Mouse (Mus musculus) intestine, postnatal 0 days (tissue): ENCODE data around the gene Slc15a4. TPM values are rescaled to one million over a fixed set of nuclear protein-coding genes. Genes with fewer than 3 reads are reported as not detected.
A peak's percentile ranks its signal among the peaks of the same experiment; 100 is the strongest.

ENCODE experiments used
- ATAC-seq: fragments of 200-750 bp; cut with Nextera tagmentation; 2 replicates; pipeline ENCODE4 v1.8.0; 2017; ENCODE audit warnings: mild to moderate bottlenecking, moderate TSS enrichment, moderate library complexity
- H3K27ac ChIP-seq: fragments of 300-500 bp; sonication (generic); 2 replicates; pipeline ENCODE4 v1.5.1; 2014; ENCODE audit warnings: mild to moderate bottlenecking, low read depth, low read length, moderate library complexity
- H3K27me3 ChIP-seq: fragments of 300-500 bp; sonication (generic); replicated peaks from 2 replicates; pipeline ENCODE4 v1.6.1; 2014; ENCODE audit warnings: low read length, mixed read lengths; ENCODE audit not compliant: control insufficient read depth, insufficient read depth
- H3K36me3 ChIP-seq: fragments of 300-500 bp; sonication (generic); 2 replicates; pipeline ENCODE4 v1.6.1; 2014; ENCODE audit warnings: mild to moderate bottlenecking, moderate library complexity; ENCODE audit not compliant: control insufficient read depth, insufficient read depth
- H3K4me1 ChIP-seq: fragments of 300-500 bp; sonication (generic); replicated peaks from 2 replicates; pipeline ENCODE4 v1.6.1; 2014; ENCODE audit warnings: antibody characterized with exemption, low read length, mixed read lengths; ENCODE audit not compliant: control insufficient read depth, insufficient read depth
- H3K4me2 ChIP-seq: fragments of 300-500 bp; sonication (generic); replicated peaks from 2 replicates; pipeline ENCODE4 v1.6.1; 2014; ENCODE audit warnings: low read depth, mild to moderate bottlenecking, moderate library complexity
- H3K4me3 ChIP-seq: fragments of 300-500 bp; sonication (generic); 2 replicates; pipeline ENCODE4 v1.5.1; 2014; ENCODE audit warnings: low read depth, low read length
- H3K9ac ChIP-seq: fragments of 300-500 bp; sonication (generic); 2 replicates; pipeline ENCODE4 v1.6.1; 2014; ENCODE audit warnings: mild to moderate bottlenecking, low read depth, low read length
- H3K9me3 ChIP-seq: fragments of 300-500 bp; sonication (generic); 2 replicates; pipeline ENCODE4 v1.6.1; 2016; ENCODE audit warnings: mixed run types; ENCODE audit not compliant: control insufficient read depth
- CTCF ChIP-seq: sonication (generic); IDR thresholded peaks from 2 replicates; pipeline ENCODE4 v1.5.1; 2016; ENCODE audit warnings: low read depth, mild to moderate bottlenecking, control low read depth, antibody characterized with exemption, moderate library complexity
- WGBS: fragments of 180-500 bp; shearing (Covaris S2); extraction: QIAGEN DNeasy Blood & Tissue Kit; methylation state at CpG from one replicate; pipeline ENCODE4 v1.1.7; 2014; 5-methylcytosine and 5-hydroxymethylcytosine counted together
- polyA plus RNA-seq: library from polyadenylated mRNA; unstranded; fragments of >200 nt; fragmentation: Nextera tagmentation; extraction: Ambion mirVana; gene quantifications from 2 replicates; pipeline ENCODE4 v1.2.1, GENCODE M21; 2015

Gene Slc15a4
- polyA plus RNA-seq, 1 experiment from 2014 or later = 6.9 TPM

DNA sequence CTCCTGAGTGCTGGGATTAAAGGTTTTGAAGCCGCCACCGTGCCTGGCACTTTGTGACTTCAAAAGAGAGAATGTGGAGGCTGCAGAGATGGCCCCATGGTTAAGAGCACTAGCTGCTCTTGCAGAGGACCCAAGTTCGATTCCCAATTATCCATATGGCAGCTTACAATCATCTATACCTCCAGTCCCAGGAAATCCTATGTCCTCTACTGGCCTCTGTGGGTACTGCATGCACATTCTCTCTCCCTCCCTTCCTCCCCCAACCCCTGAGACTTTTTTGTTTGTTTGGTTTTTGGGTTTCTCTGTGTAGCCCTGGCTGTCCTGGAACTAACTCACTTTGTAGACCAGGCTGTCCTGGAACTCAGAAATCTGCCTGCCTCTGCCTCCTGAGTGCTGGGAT, 26.6 kb upstream of the Slc15a4 start:
- H3K27ac ChIP-seq = no peak overlapping the region
- ATAC-seq = no peak
- TF ChIP-seq CTCF = peak; percentile 36
- no peak overlapping the region for H3K4me3 ChIP-seq
- H3K4me2 ChIP-seq = no peak overlapping the region
- no peaks in the 10 kb centered on the region for H3K27me3 ChIP-seq
- H3K9ac ChIP-seq = no peak overlapping the region
- H3K9me3 ChIP-seq = peaks cover 8% of the 10 kb centered on the region; the same call in 1 of the 2 replicates
- 90% methylated on average over 3 of the region's 3 CpGs for WGBS
- H3K36me3 ChIP-seq = no peaks in the 10 kb centered on the region
- no peaks in the 10 kb centered on the region for H3K4me1 ChIP-seq

DNA sequence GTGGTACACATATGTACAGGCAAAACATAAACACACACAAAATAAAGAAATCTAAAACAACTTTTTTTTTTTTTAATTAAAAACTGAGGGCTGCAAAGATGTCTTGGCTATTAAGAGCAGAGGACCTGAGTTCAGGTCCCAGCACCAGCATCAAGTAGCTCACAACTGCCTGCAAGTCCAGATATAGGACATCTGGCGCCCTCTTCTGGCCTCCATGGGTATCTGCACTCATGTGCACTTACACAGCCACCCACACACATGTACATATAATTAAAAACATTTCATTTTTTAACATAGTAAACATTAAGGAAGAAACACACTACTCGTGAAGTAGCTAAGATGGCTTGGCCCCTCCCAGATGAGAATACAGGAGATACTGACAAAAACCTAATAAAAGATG, 25.6 kb upstream of the Slc15a4 start:
- 0 out of 2 replicates have a peak, but pooled peaks have one; percentile 2 for TF ChIP-seq CTCF
- Histone ChIP-seq H3K4me3 (no peak overlapping the region), H3K9ac (no peak overlapping the region), H3K4me1 (no peaks in the 10 kb centered on the region), H3K27ac (no peak overlapping the region), H3K9me3 (peaks cover 8% of the 10 kb centered on the region; the same call in 1 of the 2 replicates), H3K4me2 (no peak overlapping the region), H3K27me3 (no peaks in the 10 kb centered on the region), H3K36me3 (no peaks in the 10 kb centered on the region)
- ATAC-seq = no peak
- WGBS = 81% methylated on average over 2 of the region's 2 CpGs

DNA sequence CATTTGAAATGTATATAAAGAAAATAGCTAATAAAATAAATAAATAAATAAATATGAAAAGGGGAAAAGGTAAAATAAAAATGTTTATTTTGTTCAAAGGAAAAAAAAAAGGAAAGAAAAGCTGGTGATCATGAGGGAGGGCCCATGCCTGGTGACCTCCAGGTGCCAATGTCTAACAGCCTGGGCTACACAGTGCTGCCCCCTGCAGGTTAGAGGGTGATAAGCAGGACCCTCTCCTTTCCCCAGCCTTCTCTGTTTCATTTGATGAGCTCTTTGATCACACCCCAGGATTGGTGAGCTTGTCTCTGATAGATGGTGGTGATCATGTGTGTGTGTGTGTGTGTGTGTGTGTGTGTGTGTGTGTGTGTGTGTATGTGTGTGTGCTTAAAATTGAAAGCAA, 16.4 kb upstream of the Slc15a4 start:
- Histone ChIP-seq H3K9ac (no peak overlapping the region), H3K4me3 (no peak overlapping the region), H3K4me2 (no peak overlapping the region), H3K36me3 (no peaks in the 10 kb centered on the region), H3K27me3 (no peaks in the 10 kb centered on the region), H3K4me1 (no peaks in the 10 kb centered on the region), H3K27ac (no peak overlapping the region), H3K9me3 (no peaks in the 10 kb centered on the region)
- no peak for ATAC-seq
- TF ChIP-seq CTCF = peak; percentile 36

DNA sequence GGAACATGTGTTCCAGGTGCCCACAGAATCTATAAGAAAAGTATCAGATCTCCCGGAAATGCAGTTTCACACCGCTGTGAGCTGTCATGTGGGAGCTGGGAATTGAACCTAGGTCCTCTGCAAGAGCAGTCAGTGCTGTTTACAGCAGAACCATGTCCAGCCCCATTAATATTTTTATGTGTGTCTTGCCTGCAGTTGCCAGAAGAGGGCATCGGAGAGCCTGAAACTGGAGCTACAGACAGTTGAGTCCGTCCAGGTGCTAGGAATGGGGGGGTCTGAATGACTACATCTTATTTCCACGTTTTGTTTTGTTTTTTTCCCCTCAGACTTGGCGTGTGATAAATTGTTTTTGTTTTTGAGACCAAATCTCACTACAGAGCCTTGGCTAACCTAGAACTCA, 15.3 kb upstream of the Slc15a4 start:
- 74% methylated on average over 6 of the region's 6 CpGs for WGBS
- Histone ChIP-seq H3K9ac (no peak overlapping the region), H3K4me1 (no peaks in the 10 kb centered on the region), H3K4me2 (no peak overlapping the region), H3K9me3 (no peaks in the 10 kb centered on the region), H3K4me3 (no peak overlapping the region), H3K27me3 (no peaks in the 10 kb centered on the region), H3K36me3 (no peaks in the 10 kb centered on the region), H3K27ac (no peak overlapping the region)
- ATAC-seq = no peak
- TF ChIP-seq CTCF = peak; percentile 47

DNA sequence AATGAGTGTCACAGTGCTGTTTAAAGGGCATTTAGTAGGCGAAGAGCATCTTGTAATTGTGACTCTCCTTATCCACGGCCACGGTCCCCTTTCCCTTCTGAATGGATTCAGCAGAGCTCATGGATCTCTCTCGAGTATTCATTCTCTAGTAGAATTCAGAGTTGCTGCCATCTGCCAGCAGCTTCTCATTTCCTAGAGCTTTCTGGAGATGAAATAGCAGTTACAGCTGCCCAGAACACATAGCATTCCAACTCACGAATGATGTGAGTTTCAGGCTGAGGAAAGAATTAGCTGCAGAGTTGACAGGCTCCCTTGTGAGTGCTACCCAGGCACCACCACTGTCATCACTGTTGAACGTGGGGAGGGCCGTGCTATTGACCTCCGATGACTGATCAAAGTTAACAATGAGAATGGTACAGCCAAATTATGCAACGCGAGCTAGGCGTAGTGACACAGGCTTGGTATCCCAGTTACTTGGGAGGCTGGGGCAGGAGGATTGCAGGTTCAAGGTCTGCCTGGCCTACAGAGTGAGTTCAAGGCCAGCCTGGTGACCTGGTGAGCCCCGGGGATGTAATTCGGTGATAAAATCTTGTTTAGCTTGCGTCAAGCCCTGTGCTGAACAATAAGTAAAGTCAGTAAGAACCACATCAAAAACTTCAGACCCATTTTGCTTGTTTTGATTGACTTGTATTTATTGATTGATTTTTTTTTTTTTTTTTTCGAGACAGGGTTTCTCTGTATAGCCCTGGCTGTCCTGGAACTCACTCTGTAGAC, 8.7 kb upstream of the Slc15a4 start:
- Histone ChIP-seq H3K9me3 (no peaks in the 10 kb centered on the region), H3K9ac (no peak overlapping the region), H3K27ac (no peak overlapping the region), H3K36me3 (no peaks in the 10 kb centered on the region), H3K27me3 (no peaks in the 10 kb centered on the region), H3K4me2 (no peak overlapping the region), H3K4me3 (no peak overlapping the region), H3K4me1 (no peaks in the 10 kb centered on the region)
- no peak for TF ChIP-seq CTCF
- no peak for ATAC-seq
- 92% methylated on average over 15 of the region's 15 CpGs for WGBS

DNA sequence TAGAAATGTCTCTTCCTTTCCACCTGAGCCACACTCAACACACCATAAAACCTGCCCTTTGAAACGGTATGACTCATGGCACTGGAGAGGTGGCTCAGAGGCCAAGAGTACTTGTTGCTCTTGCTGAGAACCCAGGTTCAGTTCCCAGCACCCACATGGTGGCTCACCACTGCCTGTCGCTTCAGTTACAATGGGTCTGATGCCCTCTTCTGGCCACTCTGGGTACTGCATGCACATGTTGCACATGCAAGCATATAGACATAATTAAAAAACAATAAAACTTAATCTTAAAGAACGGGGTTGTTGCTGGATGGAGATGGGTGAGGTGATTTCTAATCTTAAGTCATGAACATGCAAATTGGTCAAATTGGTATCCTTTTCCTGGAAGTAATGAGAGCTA, 7.7 kb upstream of the Slc15a4 start:
- H3K4me3 ChIP-seq = no peak overlapping the region
- no peaks in the 10 kb centered on the region for H3K4me1 ChIP-seq
- H3K4me2 ChIP-seq = no peak overlapping the region
- no peak for ATAC-seq
- 91% methylated on average over 3 of the region's 3 CpGs for WGBS
- H3K27ac ChIP-seq = no peak overlapping the region
- H3K27me3 ChIP-seq = no peaks in the 10 kb centered on the region
- no peaks in the 10 kb centered on the region for H3K36me3 ChIP-seq
- no peaks in the 10 kb centered on the region for H3K9me3 ChIP-seq
- TF ChIP-seq CTCF = peak; percentile 37
- H3K9ac ChIP-seq = no peak overlapping the region

DNA sequence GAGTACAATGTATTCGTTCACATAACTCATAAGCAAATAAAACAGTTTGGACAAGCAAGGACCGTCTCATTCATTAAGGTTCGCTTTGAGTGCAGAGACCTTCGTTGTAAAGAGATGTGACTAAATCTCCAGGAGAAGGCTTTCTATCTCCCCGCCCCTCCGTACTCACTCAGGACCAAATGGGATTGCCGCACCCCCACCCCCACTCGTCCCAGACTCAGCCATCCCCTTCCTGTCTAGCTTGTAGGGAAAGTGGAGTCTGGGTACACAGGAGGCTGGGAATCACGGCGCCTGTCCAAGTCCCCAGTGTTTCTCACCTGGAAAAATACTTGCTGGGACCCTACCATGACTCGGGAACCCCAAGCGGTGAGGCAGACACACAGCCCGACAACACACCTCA, 6.9 kb upstream of the Slc15a4 start:
- H3K4me3 ChIP-seq = no peak overlapping the region
- no peak overlapping the region for H3K27ac ChIP-seq
- H3K27me3 ChIP-seq = no peaks in the 10 kb centered on the region
- no peaks in the 10 kb centered on the region for H3K4me1 ChIP-seq
- 87% methylated on average over 13 of the region's 13 CpGs for WGBS
- no peak for TF ChIP-seq CTCF
- no peak overlapping the region for H3K4me2 ChIP-seq
- H3K9me3 ChIP-seq = no peaks in the 10 kb centered on the region
- no peak for ATAC-seq
- no peaks in the 10 kb centered on the region for H3K36me3 ChIP-seq
- no peak overlapping the region for H3K9ac ChIP-seq
